ENCODE assay signal across 30 mouse cellular contexts in genomic region chr6:138080778-138081549, GRCm38 (mm10). TPM values are rescaled to one million over a fixed set of nuclear protein-coding genes. Genes with fewer than 3 reads are reported as not detected.
A peak's percentile ranks its signal among the peaks of the same experiment; 100 is the strongest.
DNase-seq lines count a peak whose midpoint lies in the region; ATAC-seq and TF ChIP-seq lines count a peak whose summit lies in the region.
"Had no signal": no experiment of that assay in that cellular context is flagged by ENCODE, and none has a peak within 500 bp of the region (broad histone marks: within the 10 kb centered on the region; RNA-seq: fewer than 3 reads in every experiment).

No protein-coding gene starts in this region.

- no peaks in the 10 kb centered on the region for H3K27me3 ChIP-seq in liver, postnatal 0 days (ENCODE audit: insufficient read depth, low read length)
- no peaks in the 10 kb centered on the region for H3K27me3 ChIP-seq in liver, embryonic 11.5 days (replicated peaks; ENCODE audit: control insufficient read depth, insufficient read depth, low read length)
- H3K27me3 ChIP-seq in intestine, embryonic 16.5 days (replicated peaks; ENCODE audit: control insufficient read depth, insufficient read depth, low read length): no peaks in the 10 kb centered on the region
- H3K27me3 ChIP-seq in midbrain, embryonic 11.5 days (ENCODE audit: control insufficient read depth, insufficient read depth, low read length): no peaks in the 10 kb centered on the region
- H3K27me3 ChIP-seq: embryonic facial prominence, embryonic 12.5 days; embryonic facial prominence, embryonic 15.5 days; forebrain, embryonic 12.5 days; forebrain, embryonic 15.5 days; heart, embryonic 12.5 days; heart, embryonic 15.5 days had no signal

- TF ChIP-seq EP300 in liver, postnatal 0 days (IDR thresholded peaks at IDR 0.05; ENCODE audit: low read depth): no peak

- WGBS in liver, postnatal 0 days (ENCODE audit: insufficient replicate concordance): 78% methylated on average over 6 of the region's 6 CpGs
- WGBS in liver, embryonic 11.5 days: 78% methylated on average over 6 of the region's 6 CpGs
- 84% methylated on average over 6 of the region's 6 CpGs for WGBS in intestine, embryonic 16.5 days
- 89% methylated on average over 6 of the region's 6 CpGs for WGBS in midbrain, embryonic 11.5 days

- H3K4me1 ChIP-seq in liver, postnatal 0 days (ENCODE audit: insufficient read depth): peaks cover 6% of the 10 kb centered on the region; the same call in 1 of the 2 replicates
- no peaks in the 10 kb centered on the region for H3K4me1 ChIP-seq in liver, embryonic 11.5 days (replicated peaks; ENCODE audit: control insufficient read depth, insufficient read depth, low read length)
- no peaks in the 10 kb centered on the region; the same call in 1 of the 2 replicates for H3K4me1 ChIP-seq in intestine, embryonic 16.5 days (ENCODE audit: control insufficient read depth, insufficient read depth, low read length)
- no peaks in the 10 kb centered on the region for H3K4me1 ChIP-seq in midbrain, embryonic 11.5 days (ENCODE audit: control insufficient read depth, insufficient read depth, low read length)
- H3K4me1 ChIP-seq: embryonic facial prominence, embryonic 12.5 days; embryonic facial prominence, embryonic 15.5 days; forebrain, embryonic 12.5 days; forebrain, embryonic 15.5 days; heart, embryonic 12.5 days; heart, embryonic 15.5 days had no signal

- peak; percentile 50; the same call in 1 of the 2 replicates for ATAC-seq in liver, postnatal 0 days
- no peak for ATAC-seq in liver, embryonic 11.5 days (replicated peaks; ENCODE audit: low FRiP score)
- peak; percentile 60 for ATAC-seq in intestine, embryonic 16.5 days
- ATAC-seq in megakaryocyte progenitor cell, adult 5-6 weeks (replicated peaks; ENCODE audit: poor library complexity): peak; percentile 62
- ATAC-seq in midbrain, embryonic 11.5 days (ENCODE audit: low FRiP score): no peak
- ATAC-seq: CD4-positive, CD25-positive, alpha-beta regulatory T cell, adult 4 months; forebrain, embryonic 15.5 days; hindbrain, postnatal 0 days had no signal

- no peak overlapping the region for H3K4me2 ChIP-seq in liver, postnatal 0 days (ENCODE audit: low read depth, low read length)
- no peak overlapping the region for H3K4me2 ChIP-seq in liver, embryonic 11.5 days
- no peak overlapping the region for H3K4me2 ChIP-seq in intestine, embryonic 16.5 days (ENCODE audit: low read depth, low read length)
- H3K4me2 ChIP-seq in midbrain, embryonic 11.5 days: no peak overlapping the region
- H3K4me2 ChIP-seq: embryonic facial prominence, embryonic 12.5 days; embryonic facial prominence, embryonic 15.5 days; forebrain, embryonic 12.5 days; forebrain, embryonic 15.5 days; heart, embryonic 12.5 days; heart, embryonic 15.5 days; hindbrain, embryonic 14.5 days had no signal

- no peak overlapping the region for H3K4me3 ChIP-seq in liver, postnatal 0 days (ENCODE audit: low read depth, low read length)
- no peak overlapping the region for H3K4me3 ChIP-seq in liver, embryonic 11.5 days (ENCODE audit: low read depth, low read length)
- no peak overlapping the region for H3K4me3 ChIP-seq in intestine, embryonic 16.5 days (ENCODE audit: low read length)
- no peak overlapping the region for H3K4me3 ChIP-seq in midbrain, embryonic 11.5 days (ENCODE audit: low read depth, low read length)
- H3K4me3 ChIP-seq: embryonic facial prominence, embryonic 12.5 days; embryonic facial prominence, embryonic 15.5 days; forebrain, embryonic 12.5 days; forebrain, embryonic 15.5 days; heart, embryonic 12.5 days; heart, embryonic 15.5 days had no signal

- H3K9me3 ChIP-seq in liver, postnatal 0 days (ENCODE audit: low read length): no peaks in the 10 kb centered on the region
- H3K9me3 ChIP-seq in liver, embryonic 11.5 days (ENCODE audit: control insufficient read depth, low read length): no peaks in the 10 kb centered on the region
- H3K9me3 ChIP-seq in intestine, embryonic 16.5 days (ENCODE audit: control insufficient read depth, low read length): no peaks in the 10 kb centered on the region
- H3K9me3 ChIP-seq in midbrain, embryonic 11.5 days (ENCODE audit: control insufficient read depth, low read length): no peaks in the 10 kb centered on the region
- H3K9me3 ChIP-seq: embryonic facial prominence, embryonic 12.5 days; embryonic facial prominence, embryonic 15.5 days; forebrain, embryonic 12.5 days; forebrain, embryonic 15.5 days; heart, embryonic 12.5 days; heart, embryonic 15.5 days had no signal

- no peak for DNase-seq in liver, postnatal 0 days
- no peak for DNase-seq in liver, embryonic 11.5 days (ENCODE audit: low spot score)
- no peak for DNase-seq in midbrain, embryonic 11.5 days (ENCODE audit: low spot score, missing footprints)
- no peak for DNase-seq in right cerebral cortex, postnatal 36 days (ENCODE audit: low spot score in 2 of 2)
- DNase-seq: adrenal gland, adult 2 months; adrenal gland, postnatal 14 days; cerebellum, adult 11 months; cerebellum, adult 2 months; cerebellum, adult 9-11 months; cerebellum, postnatal 25 days; gastrocnemius, postnatal 10 days; gastrocnemius, postnatal 36 days; heart, adult 18-20 months; heart, postnatal 10 days; heart, postnatal 4 days had no signal

- H3K36me3 ChIP-seq in liver, postnatal 0 days (replicated peaks; ENCODE audit: insufficient read depth, low read length): no peaks in the 10 kb centered on the region
- H3K36me3 ChIP-seq in liver, embryonic 11.5 days (ENCODE audit: control insufficient read depth, insufficient read depth, low read length): no peaks in the 10 kb centered on the region
- H3K36me3 ChIP-seq in intestine, embryonic 16.5 days (ENCODE audit: control insufficient read depth, insufficient read depth, low read length): no peaks in the 10 kb centered on the region
- no peaks in the 10 kb centered on the region for H3K36me3 ChIP-seq in midbrain, embryonic 11.5 days (ENCODE audit: control insufficient read depth, insufficient read depth, low read length)
- H3K36me3 ChIP-seq: embryonic facial prominence, embryonic 12.5 days; embryonic facial prominence, embryonic 15.5 days; forebrain, embryonic 12.5 days; forebrain, embryonic 15.5 days; heart, embryonic 12.5 days; heart, embryonic 15.5 days had no signal

- H3K27ac ChIP-seq in liver, postnatal 0 days (ENCODE audit: low read depth): no peak overlapping the region
- H3K27ac ChIP-seq in liver, embryonic 11.5 days (ENCODE audit: low read depth, low read length): no peak overlapping the region
- no peak overlapping the region for H3K27ac ChIP-seq in intestine, embryonic 16.5 days (ENCODE audit: low read length)
- H3K27ac ChIP-seq in midbrain, embryonic 11.5 days (ENCODE audit: low read depth, low read length): no peak overlapping the region
- H3K27ac ChIP-seq: embryonic facial prominence, embryonic 12.5 days; embryonic facial prominence, embryonic 15.5 days; forebrain, embryonic 12.5 days; forebrain, embryonic 15.5 days; heart, embryonic 15.5 days; hindbrain, embryonic 14.5 days; hindbrain, postnatal 0 days had no signal

- no peak for TF ChIP-seq CTCF in liver, postnatal 0 days (IDR thresholded peaks at IDR 0.05; ENCODE audit: low read depth)

- H3K9ac ChIP-seq in liver, postnatal 0 days (replicated peaks): no peak overlapping the region
- no peak overlapping the region for H3K9ac ChIP-seq in liver, embryonic 11.5 days (ENCODE audit: low read depth, low read length)
- no peak overlapping the region for H3K9ac ChIP-seq in intestine, embryonic 16.5 days (ENCODE audit: low read depth, low read length)
- H3K9ac ChIP-seq in midbrain, embryonic 11.5 days (ENCODE audit: low read length): no peak overlapping the region
- H3K9ac ChIP-seq: embryonic facial prominence, embryonic 12.5 days; embryonic facial prominence, embryonic 15.5 days; forebrain, embryonic 12.5 days; forebrain, embryonic 15.5 days; heart, embryonic 12.5 days; heart, embryonic 15.5 days; hindbrain, embryonic 14.5 days had no signal

RNA-seq across cellular contexts. Expression of gene Slc15a5, which starts 1.2 kb away (rescaled TPM):
- not detected in 2 replicates for polyA plus RNA-seq in liver, postnatal 0 days (2015; fragmentation: Nextera tagmentation; extraction: Ambion mirVana)
- polyA plus RNA-seq in liver, embryonic 11.5 days (2014; fragmentation: Nextera tagmentation; extraction: Ambion mirVana): not detected in 2 replicates
- not detected in 2 replicates for polyA plus RNA-seq in intestine, embryonic 16.5 days (2015; fragmentation: Nextera tagmentation; extraction: Ambion mirVana)
- total RNA-seq in megakaryocyte progenitor cell, adult 5-6 weeks (2015): not detected in 2 replicates
- total RNA-seq in megakaryocyte progenitor cell, adult 5-6 weeks (2017): not detected in 2 replicates
- not detected in 2 replicates for polyA plus RNA-seq in midbrain, embryonic 11.5 days (2014; fragmentation: Nextera tagmentation; extraction: Ambion mirVana)
- total RNA-seq: adrenal gland, postnatal 14 days; common myeloid progenitor, adult 5-6 weeks; gastrocnemius, postnatal 10 days; heart, postnatal 10 days; heart, postnatal 4 days; hindbrain, postnatal 0 days; MEL had no signal
- polyA plus RNA-seq: C2C12; CD4-positive, CD25-positive, alpha-beta regulatory T cell, adult 4 months; cerebellum, adult 2 months; forebrain, embryonic 12.5 days; forebrain, embryonic 15.5 days; heart, embryonic 12.5 days; hindbrain, embryonic 11.5 days; hindbrain, embryonic 14.5 days had no signal

RNA-seq across cellular contexts. Expression of gene Mgst1, which starts 59.2 kb away (rescaled TPM):
- polyA plus RNA-seq in liver, postnatal 0 days (2015; fragmentation: Nextera tagmentation; extraction: Ambion mirVana): 2,719 and 2,927 TPM in 2 replicates
- polyA plus RNA-seq in liver, embryonic 11.5 days (2014; fragmentation: Nextera tagmentation; extraction: Ambion mirVana): 32.3 and 35.7 TPM in 2 replicates
- polyA plus RNA-seq in intestine, embryonic 16.5 days (2015; fragmentation: Nextera tagmentation; extraction: Ambion mirVana): 595 and 631 TPM in 2 replicates
- 154 and 189 TPM in 2 replicates for total RNA-seq in megakaryocyte progenitor cell, adult 5-6 weeks (2015)
- total RNA-seq in megakaryocyte progenitor cell, adult 5-6 weeks (2017): 97.5 and 151 TPM in 2 replicates
- 53.2 and 58.4 TPM in 2 replicates for polyA plus RNA-seq in midbrain, embryonic 11.5 days (2014; fragmentation: Nextera tagmentation; extraction: Ambion mirVana)
- total RNA-seq: MEL had no signal

Comparison
In these comparisons a context has a peak if more than half of its experiments do, and no peak if none do; other contexts are left out.
1. ATAC-seq: peak in liver, postnatal 0 days (single experiment), intestine, embryonic 16.5 days (single experiment) and megakaryocyte progenitor cell, adult 5-6 weeks (single experiment); none in liver, embryonic 11.5 days (single experiment) and midbrain, embryonic 11.5 days (single experiment).
2. RNA of gene Mgst1, which starts 59.2 kb away (polyA plus RNA-seq): 2,719 to 2,927 TPM in liver, postnatal 0 days and 595 to 631 TPM in intestine, embryonic 16.5 days; 53.2 to 58.4 TPM in midbrain, embryonic 11.5 days and 32.3 to 35.7 TPM in liver, embryonic 11.5 days; every median in the first group is over 10 times any median in the second.